Mouse (Mus musculus) thymus, postnatal 0 days (tissue): ENCODE measurements around the gene Zfp119b. TPM values are rescaled to one million over a fixed set of nuclear protein-coding genes. Genes with fewer than 3 reads are reported as not detected.

ENCODE experiments used
- polyA plus RNA-seq: library from polyadenylated mRNA; unstranded; fragments of >200 nt; fragmentation: Nextera tagmentation; extraction: Ambion mirVana; gene quantifications from 2 replicates; pipeline ENCODE4 v1.2.1, GENCODE M21; 2015

The Zfp119b gene
- polyA plus RNA-seq, 1 experiment from 2014 or later: 6.0 TPM

Other genes starting within 250 kb of the Zfp119b start
- gene Pot1b, start 236.9 kb downstream of the Zfp119b start, polyA plus RNA-seq: 9.0 and 9.9 TPM in 2 replicates
- gene Adgre4, start 199.5 kb downstream of the Zfp119b start, polyA plus RNA-seq: 1.1 and 1.2 TPM in 2 replicates
- 6.5 and 7.2 TPM in 2 replicates for gene Zfp119a, start 70.6 kb downstream of the Zfp119b start, polyA plus RNA-seq
- gene Zfp959, start 57.4 kb downstream of the Zfp119b start, polyA plus RNA-seq: 12.1 and 16.9 TPM in 2 replicates
- 5.2 and 6.1 TPM in 2 replicates for gene Ebi3, start 3.1 kb upstream of the Zfp119b start, polyA plus RNA-seq
- 32.0 and 32.1 TPM in 2 replicates for gene Yju2, start 9.6 kb upstream of the Zfp119b start, polyA plus RNA-seq
- gene Shd, start 21.0 kb upstream of the Zfp119b start, polyA plus RNA-seq: 0.80 and 1.6 TPM in 2 replicates
- gene Fsd1, start 37.0 kb upstream of the Zfp119b start, polyA plus RNA-seq: 1.9 and 2.7 TPM in 2 replicates
- gene Stap2, start 56.1 kb upstream of the Zfp119b start, polyA plus RNA-seq: 17.6 and 18.0 TPM in 2 replicates
- gene Mpnd, start 56.2 kb upstream of the Zfp119b start, polyA plus RNA-seq: 65.7 and 65.9 TPM in 2 replicates
- gene Sh3gl1, start 87.1 kb upstream of the Zfp119b start, polyA plus RNA-seq: 117 and 129 TPM in 2 replicates
- 18.0 and 18.5 TPM in 2 replicates for gene Chaf1a, start 90.9 kb upstream of the Zfp119b start, polyA plus RNA-seq
- gene Ubxn6, start 125.5 kb upstream of the Zfp119b start, polyA plus RNA-seq: 38.7 and 39.9 TPM in 2 replicates
- 80.0 and 81.8 TPM in 2 replicates for gene Hdgfl2, start 130.1 kb upstream of the Zfp119b start, polyA plus RNA-seq
- 0.08 and 0.09 TPM in 2 replicates for gene Plin4, start 160.3 kb upstream of the Zfp119b start, polyA plus RNA-seq
- 0.10 and 0.44 TPM in 2 replicates for gene Plin5, start 168.1 kb upstream of the Zfp119b start, polyA plus RNA-seq
- gene Lrg1, start 172.5 kb upstream of the Zfp119b start, polyA plus RNA-seq: 2.7 and 3.1 TPM in 2 replicates
- 1.0 TPM in 2 replicates for gene Sema6b, start 190.8 kb upstream of the Zfp119b start, polyA plus RNA-seq
- gene Tnfaip8l1, start 213.0 kb upstream of the Zfp119b start, polyA plus RNA-seq: 19.5 and 20.9 TPM in 2 replicates
- 58.6 and 59.2 TPM in 2 replicates for gene Mydgf, start 234.4 kb upstream of the Zfp119b start, polyA plus RNA-seq